Mouse (Mus musculus): ENCODE data around the gene Pacs1. TPM values are rescaled to one million over a fixed set of nuclear protein-coding genes. Genes with fewer than 3 reads are reported as not detected.
"Not testable (repeated sequence)": the region's sequence is repeated elsewhere in the genome, so short reads cannot be mapped to it uniquely, and the experiment has no call there.

Gene Pacs1
- polyA plus RNA-seq, 1 experiment from 2014 or later = 14.8 TPM

- no peak for TF ChIP-seq CTCF (IDR thresholded peaks at IDR 0.05; ENCODE audit: low read depth)
- no peak overlapping the region for H3K9ac ChIP-seq (ENCODE audit: low read depth, low read length)
- 0 out of 2 replicates have a peak, but pooled peaks cover 2% of the 10 kb centered on the region for H3K36me3 ChIP-seq (ENCODE audit: insufficient read depth, low read length)
- no peaks in the 10 kb centered on the region for H3K27me3 ChIP-seq (ENCODE audit: insufficient read depth, low read length)
- H3K27ac ChIP-seq = no peak overlapping the region
- 75% methylated on average over 4 of the region's 4 CpGs for WGBS
- DNase-seq (ENCODE audit: low spot score) (no peak), ATAC-seq (replicated peaks; ENCODE audit: low FRiP score, low read depth) (no peak)
- H3K9me3 ChIP-seq (replicated peaks; ENCODE audit: low read length) = no peaks in the 10 kb centered on the region
- H3K4me2 ChIP-seq (ENCODE audit: low read length) = no peak overlapping the region
- no peak overlapping the region for H3K4me3 ChIP-seq (replicated peaks; ENCODE audit: low read depth, low read length)
- H3K4me1 ChIP-seq (replicated peaks; ENCODE audit: insufficient read depth, low read length) = no peaks in the 10 kb centered on the region
Observed at GRCm38 (mm10) chr19:5232696-5233095, 40.2 kb downstream of the Pacs1 start.

DNA sequence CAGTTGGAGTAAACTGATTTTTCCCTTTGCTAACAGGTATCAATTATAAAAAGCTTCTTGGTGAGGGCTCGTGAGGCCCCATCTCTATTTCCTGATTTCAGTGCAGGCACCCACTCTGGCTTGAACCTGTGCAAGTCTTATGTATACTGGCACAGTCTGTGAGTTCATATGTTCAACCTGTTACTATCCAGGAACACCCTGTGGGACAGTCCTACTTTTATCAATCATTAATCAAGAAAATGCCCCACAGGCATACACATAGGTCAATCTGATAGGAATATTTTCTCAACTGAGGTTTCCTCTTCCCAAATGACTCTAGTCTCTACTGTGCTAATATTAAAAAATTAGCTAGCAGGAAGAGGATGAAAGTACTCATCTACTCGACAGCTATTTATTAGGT, 42.8 kb downstream of the Pacs1 start:
- Histone ChIP-seq H3K9me3 (replicated peaks; ENCODE audit: low read length) (no peaks in the 10 kb centered on the region), H3K4me2 (ENCODE audit: low read length) (no peak overlapping the region), H3K27me3 (ENCODE audit: insufficient read depth, low read length) (no peaks in the 10 kb centered on the region), H3K4me3 (replicated peaks; ENCODE audit: low read depth, low read length) (no peak overlapping the region), H3K4me1 (replicated peaks; ENCODE audit: insufficient read depth, low read length) (no peaks in the 10 kb centered on the region), H3K27ac (no peak overlapping the region), H3K9ac (ENCODE audit: low read depth, low read length) (no peak overlapping the region), H3K36me3 (ENCODE audit: insufficient read depth, low read length) (0 out of 2 replicates have a peak, but pooled peaks cover 2% of the 10 kb centered on the region)
- TF ChIP-seq CTCF (IDR thresholded peaks at IDR 0.05; ENCODE audit: low read depth) = no peak
- WGBS = 73% methylated on average over 2 of the region's 2 CpGs
- no peak for DNase-seq (ENCODE audit: low spot score)
- no peak for ATAC-seq (replicated peaks; ENCODE audit: low FRiP score, low read depth)

GRCm38 (mm10) chr19:5224624-5225023, 48.3 kb downstream of the Pacs1 start:
- Histone ChIP-seq H3K4me1 (replicated peaks; ENCODE audit: insufficient read depth, low read length) (no peaks in the 10 kb centered on the region), H3K4me2 (ENCODE audit: low read length) (no peak overlapping the region), H3K36me3 (ENCODE audit: insufficient read depth, low read length) (0 out of 2 replicates have a peak, but pooled peaks cover 2% of the 10 kb centered on the region), H3K27ac (no peak overlapping the region), H3K27me3 (ENCODE audit: insufficient read depth, low read length) (no peaks in the 10 kb centered on the region), H3K4me3 (replicated peaks; ENCODE audit: low read depth, low read length) (no peak overlapping the region), H3K9ac (ENCODE audit: low read depth, low read length) (no peak overlapping the region), H3K9me3 (replicated peaks; ENCODE audit: low read length) (no peaks in the 10 kb centered on the region)
- DNase-seq (ENCODE audit: low spot score) = no peak
- ATAC-seq (replicated peaks; ENCODE audit: low FRiP score, low read depth) = no peak
- 74% methylated on average over 2 of the region's 2 CpGs for WGBS
- TF ChIP-seq CTCF (IDR thresholded peaks at IDR 0.05; ENCODE audit: low read depth) = no peak

DNA sequence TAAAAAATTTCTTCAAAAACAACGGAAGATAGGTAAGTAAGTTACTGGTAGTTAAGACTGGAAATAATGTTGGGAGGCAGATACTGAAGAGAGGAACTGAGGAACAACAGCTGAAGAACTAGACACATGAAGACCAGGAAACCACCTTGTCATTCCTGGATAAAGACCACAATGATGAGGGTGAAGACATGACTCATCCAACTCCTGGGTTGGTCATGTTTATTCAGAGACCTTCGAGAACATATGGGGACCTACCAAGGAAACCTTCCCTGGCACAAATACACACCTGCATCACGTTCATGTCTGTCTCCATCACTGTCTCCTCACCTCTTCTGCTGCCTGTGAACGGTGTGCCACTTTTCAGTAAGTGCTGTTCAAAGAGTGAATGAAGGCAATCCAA, 48.8 kb downstream of the Pacs1 start:
- no peaks in the 10 kb centered on the region for H3K9me3 ChIP-seq (replicated peaks; ENCODE audit: low read length)
- TF ChIP-seq CTCF (IDR thresholded peaks at IDR 0.05; ENCODE audit: low read depth) = no peak
- WGBS = 91% methylated on average over 4 of the region's 4 CpGs
- H3K4me3 ChIP-seq (replicated peaks; ENCODE audit: low read depth, low read length) = no peak overlapping the region
- H3K27ac ChIP-seq = no peak overlapping the region
- no peak overlapping the region for H3K4me2 ChIP-seq (ENCODE audit: low read length)
- H3K9ac ChIP-seq (ENCODE audit: low read depth, low read length) = no peak overlapping the region
- no peaks in the 10 kb centered on the region for H3K27me3 ChIP-seq (ENCODE audit: insufficient read depth, low read length)
- ATAC-seq (replicated peaks; ENCODE audit: low FRiP score, low read depth) (no peak), DNase-seq (ENCODE audit: low spot score) (no peak)
- H3K4me1 ChIP-seq (replicated peaks; ENCODE audit: insufficient read depth, low read length) = no peaks in the 10 kb centered on the region
- 0 out of 2 replicates have a peak, but pooled peaks cover 2% of the 10 kb centered on the region for H3K36me3 ChIP-seq (ENCODE audit: insufficient read depth, low read length)

- 69% methylated on average over 2 of the region's 2 CpGs for WGBS
- Histone ChIP-seq H3K4me3 (replicated peaks; ENCODE audit: low read depth, low read length) (no peak overlapping the region), H3K4me2 (ENCODE audit: low read length) (no peak overlapping the region), H3K4me1 (replicated peaks; ENCODE audit: insufficient read depth, low read length) (no peaks in the 10 kb centered on the region), H3K36me3 (ENCODE audit: insufficient read depth, low read length) (no peaks in the 10 kb centered on the region), H3K9ac (ENCODE audit: low read depth, low read length) (no peak overlapping the region), H3K9me3 (replicated peaks; ENCODE audit: low read length) (no peaks in the 10 kb centered on the region), H3K27me3 (ENCODE audit: insufficient read depth, low read length) (no peaks in the 10 kb centered on the region), H3K27ac (no peak overlapping the region)
- TF ChIP-seq CTCF (IDR thresholded peaks at IDR 0.05; ENCODE audit: low read depth) = no peak
- no peak for DNase-seq (ENCODE audit: low spot score)
- ATAC-seq (replicated peaks; ENCODE audit: low FRiP score, low read depth) = no peak
Observed at GRCm38 (mm10) chr19:5221926-5222325, 51.0 kb downstream of the Pacs1 start.

DNA sequence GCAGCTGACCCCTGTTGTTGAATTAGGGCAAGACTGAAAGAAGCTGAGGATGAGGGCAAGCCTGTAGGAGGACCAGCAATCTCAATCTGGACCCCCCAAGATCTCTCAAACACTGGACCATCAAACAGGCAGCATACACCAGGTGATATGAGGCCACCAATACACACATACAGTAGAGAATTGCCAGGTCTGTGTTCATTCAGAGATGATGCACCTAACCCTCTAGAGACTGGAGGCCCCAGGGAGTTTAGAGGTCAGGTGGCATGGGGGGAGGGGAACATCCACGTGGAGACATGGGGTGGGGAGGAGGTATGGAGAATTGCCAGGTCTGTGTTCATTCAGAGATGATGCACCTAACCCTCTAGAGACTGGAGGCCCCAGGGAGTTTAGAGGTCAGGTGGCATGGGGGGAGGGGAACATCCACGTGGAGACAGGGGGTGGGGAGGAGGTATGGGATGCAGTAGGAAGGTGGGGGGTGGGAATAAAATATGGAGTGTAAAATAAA, 51.6 kb downstream of the Pacs1 start:
- not testable (repeated sequence) for H3K4me2 ChIP-seq (ENCODE audit: low read length); H3K9me3 ChIP-seq (replicated peaks; ENCODE audit: low read length); ATAC-seq (replicated peaks; ENCODE audit: low FRiP score, low read depth); H3K4me1 ChIP-seq (replicated peaks; ENCODE audit: insufficient read depth, low read length); H3K4me3 ChIP-seq (replicated peaks; ENCODE audit: low read depth, low read length); H3K9ac ChIP-seq (ENCODE audit: low read depth, low read length); DNase-seq (ENCODE audit: low spot score); H3K27ac ChIP-seq; H3K27me3 ChIP-seq (ENCODE audit: insufficient read depth, low read length); H3K36me3 ChIP-seq (ENCODE audit: insufficient read depth, low read length)
- WGBS = 7% methylated on average over 2 of the region's 2 CpGs

- TF ChIP-seq CTCF (IDR thresholded peaks at IDR 0.05; ENCODE audit: low read depth) = no peak
- Histone ChIP-seq H3K9me3 (replicated peaks; ENCODE audit: low read length) (no peaks in the 10 kb centered on the region), H3K27me3 (ENCODE audit: insufficient read depth, low read length) (no peaks in the 10 kb centered on the region), H3K36me3 (ENCODE audit: insufficient read depth, low read length) (no peaks in the 10 kb centered on the region), H3K9ac (ENCODE audit: low read depth, low read length) (no peak overlapping the region), H3K4me1 (replicated peaks; ENCODE audit: insufficient read depth, low read length) (no peaks in the 10 kb centered on the region), H3K27ac (no peak overlapping the region), H3K4me2 (ENCODE audit: low read length) (no peak overlapping the region), H3K4me3 (replicated peaks; ENCODE audit: low read depth, low read length) (no peak overlapping the region)
- ATAC-seq (replicated peaks; ENCODE audit: low FRiP score, low read depth) (no peak), DNase-seq (ENCODE audit: low spot score) (no peak)
- whole genome bisulfite sequencing = 91% methylated on average over 3 of the region's 3 CpGs
Observed at GRCm38 (mm10) chr19:5220389-5220788, 52.5 kb downstream of the Pacs1 start.

All from kidney, postnatal 0 days (tissue).